Comparison of ENCODE assay signal across 9 mouse cellular contexts in genomic region chr9:34489760-34490159, GRCm38 (mm10). TPM values are rescaled to one million over a fixed set of nuclear protein-coding genes. Genes with fewer than 3 reads are reported as not detected.
A peak's percentile ranks its signal among the peaks of the same experiment; 100 is the strongest.
DNase-seq lines count a peak whose midpoint lies in the region; ATAC-seq and TF ChIP-seq lines count a peak whose summit lies in the region.
"Had no signal": no experiment of that assay in that cellular context is flagged by ENCODE, and none has a peak within 500 bp of the region (broad histone marks: within the 10 kb centered on the region; RNA-seq: fewer than 3 reads in every experiment).

No protein-coding gene starts in this region.

- H3K9ac ChIP-seq in lung, embryonic 14.5 days = no peak overlapping the region
- no peak overlapping the region for H3K9ac ChIP-seq in stomach, embryonic 15.5 days

- no peak overlapping the region for H3K27ac ChIP-seq in lung, embryonic 14.5 days (ENCODE audit: low read depth)
- no peak overlapping the region for H3K27ac ChIP-seq in limb, embryonic 10.5 days
- no peak overlapping the region for H3K27ac ChIP-seq in stomach, embryonic 15.5 days
- H3K27ac ChIP-seq: macrophage had no signal

- H3K27me3 ChIP-seq in lung, embryonic 14.5 days (ENCODE audit: insufficient read depth, low read length) = peaks cover 58% of the 10 kb centered on the region
- peaks cover 91% of the 10 kb centered on the region for H3K27me3 ChIP-seq in limb, embryonic 10.5 days (ENCODE audit: low read depth, poor library complexity, severe bottlenecking)
- peaks cover 41% of the 10 kb centered on the region for H3K27me3 ChIP-seq in stomach, embryonic 15.5 days (replicated peaks)

- no peaks in the 10 kb centered on the region for H3K9me3 ChIP-seq in lung, embryonic 14.5 days (ENCODE audit: low read depth, low read length)
- no peaks in the 10 kb centered on the region for H3K9me3 ChIP-seq in limb, embryonic 10.5 days (replicated peaks)
- no peaks in the 10 kb centered on the region for H3K9me3 ChIP-seq in stomach, embryonic 15.5 days

- H3K4me3 ChIP-seq in lung, embryonic 14.5 days (ENCODE audit: low read depth, low read length) = peak overlapping the region; percentile 55
- peak overlapping the region; percentile 59 for H3K4me3 ChIP-seq in limb, embryonic 10.5 days
- H3K4me3 ChIP-seq in stomach, embryonic 15.5 days (replicated peaks) = peak overlapping the region; percentile 60

- H3K4me2 ChIP-seq in lung, embryonic 14.5 days = peak overlapping the region; percentile 93
- peak overlapping the region; percentile 93 for H3K4me2 ChIP-seq in stomach, embryonic 15.5 days

- no peak for TF ChIP-seq CTCF in lung, embryonic 14.5 days (IDR thresholded peaks at IDR 0.05; ENCODE audit: low read depth)

- WGBS in lung, embryonic 14.5 days = 17% methylated on average over 5 of the region's 5 CpGs
- 20% methylated on average over 5 of the region's 5 CpGs for WGBS in limb, embryonic 10.5 days
- 22% methylated on average over 5 of the region's 5 CpGs for WGBS in stomach, embryonic 15.5 days

- H3K36me3 ChIP-seq in lung, embryonic 14.5 days (ENCODE audit: insufficient read depth) = no peaks in the 10 kb centered on the region
- H3K36me3 ChIP-seq in limb, embryonic 10.5 days = no peaks in the 10 kb centered on the region
- no peaks in the 10 kb centered on the region for H3K36me3 ChIP-seq in stomach, embryonic 15.5 days

- peak; percentile 45 for DNase-seq in cerebellum, adult 9-10 months
- no peak for DNase-seq in cerebellum, postnatal 4 days (ENCODE audit: low spot score in 2 of 2)
- DNase-seq in lung, embryonic 14.5 days = no peak
- DNase-seq in lung, postnatal 36 days = no peak
- DNase-seq in limb, embryonic 10.5 days (ENCODE audit: low spot score) = no peak
- DNase-seq in thymus, adult 18-20 months = no peak
- DNase-seq in lung, adult 18-20 months = no peak

- ATAC-seq in lung, embryonic 14.5 days (ENCODE audit: insufficient read depth) = no peak
- ATAC-seq in stomach, embryonic 15.5 days (ENCODE audit: insufficient read depth, low FRiP score, low read depth) = no peak

- no peaks in the 10 kb centered on the region; the same call in 1 of the 2 replicates for H3K4me1 ChIP-seq in lung, embryonic 14.5 days (ENCODE audit: insufficient read depth)
- peaks cover 30% of the 10 kb centered on the region for H3K4me1 ChIP-seq in limb, embryonic 10.5 days
- peaks cover 16% of the 10 kb centered on the region for H3K4me1 ChIP-seq in stomach, embryonic 15.5 days

RNA-seq across cellular contexts. Expression of gene Kirrel3, which starts 4.1 kb away (rescaled TPM):
- 1.4 and 1.8 TPM in 2 replicates for polyA plus RNA-seq in lung, embryonic 14.5 days (2014; fragmentation: Nextera tagmentation; extraction: Ambion mirVana)
- polyA plus RNA-seq in limb, embryonic 10.5 days (2016; fragmentation: Nextera tagmentation; extraction: Ambion mirVana) = 1.1 and 2.2 TPM in 2 replicates
- 2.8 and 3.5 TPM in 2 replicates for polyA plus RNA-seq in stomach, embryonic 15.5 days (2015; fragmentation: Nextera tagmentation; extraction: Ambion mirVana)
- polyA plus RNA-seq: macrophage had no signal
